Mouse (Mus musculus) natural killer cell, adult 2 months (primary cell): ENCODE results near the gene Adgrf5.
"Not testable (repeated sequence)": the region's sequence is repeated elsewhere in the genome, so short reads cannot be mapped to it uniquely, and the experiment has no call there.

ENCODE experiments used
- DNase-seq, 2 experiments: peaks; one replicate each; pipeline ENCODE4 v3.0.0; 2022; ENCODE audit warnings: low spot score in 2 of 2

The Adgrf5 gene

DNA sequence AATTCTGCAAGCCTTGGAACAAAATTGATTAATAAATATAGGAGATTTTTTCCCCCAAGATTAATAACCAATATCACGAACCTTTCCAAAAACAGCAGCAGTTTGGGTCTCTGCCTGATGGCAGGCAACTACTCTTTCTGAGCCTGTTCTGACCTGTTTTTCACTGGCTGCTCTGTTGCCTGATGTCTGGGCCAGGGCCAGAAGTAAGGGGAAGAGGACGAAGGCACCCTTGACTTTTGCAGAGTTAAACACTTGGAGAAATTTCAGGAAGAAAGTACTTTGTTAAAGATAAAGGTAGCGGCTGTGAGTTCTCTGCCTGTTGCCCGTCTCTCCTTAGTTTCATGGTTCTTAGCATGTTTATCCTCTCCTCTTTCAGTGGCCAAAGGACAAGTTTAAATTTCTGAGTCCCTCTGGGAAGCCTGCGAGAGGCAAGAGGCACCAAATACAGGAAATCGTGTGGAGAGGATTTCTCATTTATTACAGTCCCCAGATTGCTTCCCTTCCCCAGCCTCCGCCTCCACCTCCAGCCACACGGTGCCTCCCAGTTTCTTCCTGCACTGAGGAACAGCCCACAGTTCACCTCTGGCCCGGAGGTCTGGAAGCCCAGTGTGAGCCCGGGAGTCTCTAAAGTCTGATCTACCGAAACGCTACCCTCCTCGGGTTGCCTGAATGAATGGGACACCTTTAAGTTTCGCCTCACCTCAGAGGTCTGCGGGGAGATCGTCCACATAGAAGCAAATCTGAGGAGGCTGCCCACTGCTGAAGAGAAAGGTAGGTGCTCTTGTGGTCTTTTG is at the start of gene Adgrf5:
Gene Adgrf5 (plus strand): TSS at position 626 of the 794 bp plus-strand sequence.
- no peak for DNase-seq

DNA sequence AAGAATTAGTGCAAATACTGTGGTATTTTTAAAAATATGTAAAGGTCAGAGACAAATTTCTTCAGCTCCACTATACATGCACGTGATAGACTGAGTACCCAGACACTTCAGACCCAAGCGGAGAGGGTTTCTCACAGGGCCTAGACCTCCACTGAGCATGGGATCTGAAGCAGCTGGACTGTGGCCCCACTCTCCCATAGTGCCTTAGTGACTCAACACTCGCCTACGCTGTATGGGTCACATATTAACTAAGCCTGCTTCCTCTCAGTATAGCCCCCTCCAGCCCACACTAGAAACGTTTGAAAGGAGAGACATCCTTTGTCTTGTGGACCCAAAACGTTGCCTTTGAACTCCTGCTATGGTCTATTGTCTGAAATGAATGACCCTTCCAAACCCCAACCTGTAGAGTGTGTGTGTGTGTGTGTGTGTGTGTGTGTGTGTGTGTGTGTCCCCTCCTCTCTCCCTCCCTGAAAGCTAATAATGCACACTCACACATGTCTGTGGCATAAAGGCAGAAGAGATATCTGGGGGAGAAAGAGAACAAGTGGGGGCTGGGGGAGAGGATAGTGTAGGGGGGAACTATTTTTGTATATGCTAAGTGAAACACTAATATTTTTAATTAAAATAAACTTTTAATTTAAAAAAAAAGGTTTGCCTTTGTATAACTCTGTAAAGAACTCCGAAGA is 34.1 kb upstream of the Adgrf5 start:
- DNase-seq = no peak

DNA sequence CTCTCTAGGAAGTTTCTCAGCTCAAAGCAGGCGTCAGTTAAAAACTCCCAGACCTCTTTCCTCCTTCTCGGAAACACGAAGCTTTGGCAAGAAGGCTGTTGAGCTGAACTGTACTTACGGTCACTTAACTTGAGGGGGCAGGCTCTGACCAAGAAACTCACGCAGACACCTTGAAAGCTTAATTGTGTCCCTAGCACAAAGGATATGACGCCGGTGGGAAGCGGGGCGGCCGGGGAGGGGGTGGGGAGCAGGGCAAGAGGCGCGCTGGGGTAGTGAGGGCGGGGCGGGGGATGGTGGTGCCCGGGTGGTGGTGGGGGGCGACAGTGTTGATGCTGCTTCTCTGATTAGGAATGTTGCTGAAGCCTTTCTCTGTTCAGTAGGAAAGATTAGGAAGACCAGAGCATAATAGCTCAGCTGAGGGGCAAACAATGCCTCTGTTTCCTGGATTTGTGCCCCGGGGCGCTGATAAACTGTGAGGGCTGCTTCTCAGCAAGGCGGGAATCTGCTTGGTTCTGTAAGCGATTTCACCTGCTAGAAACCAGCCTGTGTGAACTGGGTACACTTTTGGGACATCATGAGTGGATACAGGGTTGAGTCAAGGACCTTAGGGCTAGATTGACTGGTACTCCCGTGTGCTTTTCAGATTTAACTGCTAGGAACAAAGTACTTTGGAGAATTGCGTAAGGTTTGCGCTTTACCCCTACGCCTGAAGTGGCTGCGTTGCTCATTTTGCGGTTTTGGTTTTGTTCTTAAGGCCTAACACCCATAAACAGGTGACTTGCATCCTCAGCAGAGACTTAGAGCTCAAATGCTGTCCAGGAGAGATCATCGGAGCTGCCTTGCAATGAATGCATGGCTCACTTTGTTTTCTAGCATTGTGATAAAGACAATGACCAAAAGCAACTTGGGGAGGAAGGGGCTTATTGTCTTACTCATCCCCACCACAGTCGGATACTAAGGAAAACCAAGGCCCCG is 33.2 kb upstream of the Adgrf5 start:
- peak in 1 of 2 experiments; percentile 8 for DNase-seq

DNA sequence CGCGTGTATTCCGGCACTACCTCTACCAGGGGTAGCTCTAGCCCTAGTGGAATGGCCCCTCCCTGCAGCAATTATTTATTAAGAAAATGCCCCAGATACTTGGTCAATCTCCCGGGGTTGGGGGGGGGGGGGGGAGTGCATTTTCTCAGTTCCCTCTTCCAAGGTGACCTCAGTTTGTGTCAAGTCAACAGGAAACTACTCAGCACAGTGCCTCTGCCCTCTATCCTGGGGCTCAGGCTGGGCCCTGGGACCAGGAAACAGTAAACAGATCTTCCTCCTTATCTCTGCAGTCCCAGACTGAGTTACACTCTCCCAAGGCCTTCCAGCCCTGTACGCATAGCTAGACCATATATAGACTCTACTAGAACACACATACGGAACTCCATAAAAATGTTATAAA is 32.4 kb upstream of the Adgrf5 start:
- DNase-seq = no peak

DNA sequence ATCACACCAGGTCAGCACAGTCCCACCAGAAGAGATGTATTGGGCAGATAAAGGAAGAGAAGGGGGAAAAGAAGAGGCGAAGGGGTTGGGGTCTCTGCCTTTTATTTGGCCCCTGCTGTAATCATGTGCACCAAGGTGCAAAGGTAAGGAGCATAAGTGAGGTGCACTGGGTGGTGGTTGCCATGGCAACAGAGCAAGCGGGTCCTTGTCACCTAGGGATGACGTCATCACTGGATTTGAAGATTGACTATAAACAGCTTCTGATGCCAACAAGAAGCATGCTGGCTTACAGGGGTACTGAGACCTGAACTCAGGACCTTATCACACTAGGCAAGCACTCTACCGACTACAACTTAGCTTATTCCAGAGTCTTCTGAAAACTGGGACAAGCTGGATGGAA is 31.0 kb upstream of the Adgrf5 start:
- no peak for DNase-seq

DNA sequence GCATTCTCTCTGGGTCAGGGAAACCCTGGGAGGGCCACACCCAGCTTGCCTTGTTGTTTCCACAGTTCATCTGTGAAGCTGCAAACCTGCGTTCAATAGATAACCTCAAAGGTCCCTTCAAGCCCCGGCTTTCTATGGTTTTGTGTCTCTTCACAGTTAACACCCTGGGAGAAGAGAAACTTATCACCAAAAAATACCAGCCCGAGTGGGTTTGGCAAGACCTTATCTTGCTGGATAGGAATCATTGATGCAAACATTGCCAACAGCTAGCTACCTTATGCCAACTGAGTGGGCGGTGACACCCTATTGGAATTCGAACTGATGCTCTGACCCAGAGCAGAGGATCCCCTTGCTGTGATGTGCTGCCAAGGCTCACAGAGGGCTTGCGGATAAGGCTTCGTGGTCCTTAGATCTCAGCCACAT is 30.5 kb upstream of the Adgrf5 start:
- DNase-seq = no peak

DNA sequence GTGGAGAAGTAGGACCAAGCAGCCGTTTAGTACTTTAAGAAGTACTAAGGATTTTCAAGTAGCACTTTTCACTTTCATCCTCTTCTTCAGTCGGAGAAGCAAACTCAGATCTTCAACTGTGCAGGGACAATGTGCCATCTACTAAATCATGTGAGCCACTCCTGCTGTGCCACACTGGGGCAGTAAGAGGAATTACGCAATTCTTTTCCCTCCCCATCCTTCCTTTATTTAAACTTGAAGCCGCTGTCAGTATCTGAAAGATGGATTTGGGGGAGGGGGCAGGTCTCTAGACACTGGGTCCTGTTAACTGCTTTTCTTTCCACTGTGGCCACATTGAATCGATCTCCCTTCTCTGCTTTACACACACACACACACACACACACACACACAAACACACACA is 27.6 kb upstream of the Adgrf5 start:
- no peak for DNase-seq

DNA sequence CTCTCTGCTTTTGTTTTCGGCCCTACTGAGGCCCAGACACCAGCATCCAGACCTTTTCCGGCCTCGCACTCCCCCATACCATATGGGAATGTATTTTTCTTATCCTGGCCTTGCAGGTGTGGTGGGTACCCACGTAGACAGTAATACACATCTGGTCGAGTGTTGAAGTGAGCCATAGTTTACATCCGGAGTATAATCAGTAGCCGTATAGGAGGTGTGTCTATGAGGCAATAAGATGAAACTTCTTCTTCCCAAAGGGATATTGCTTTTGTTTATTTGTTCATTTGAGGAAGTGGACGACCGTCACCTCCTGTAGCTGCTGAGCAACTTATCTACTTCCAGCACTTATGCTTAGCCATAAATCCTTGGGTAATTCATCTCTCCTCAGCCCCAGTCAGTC is 26.2 kb upstream of the Adgrf5 start:
- no peak for DNase-seq

DNA sequence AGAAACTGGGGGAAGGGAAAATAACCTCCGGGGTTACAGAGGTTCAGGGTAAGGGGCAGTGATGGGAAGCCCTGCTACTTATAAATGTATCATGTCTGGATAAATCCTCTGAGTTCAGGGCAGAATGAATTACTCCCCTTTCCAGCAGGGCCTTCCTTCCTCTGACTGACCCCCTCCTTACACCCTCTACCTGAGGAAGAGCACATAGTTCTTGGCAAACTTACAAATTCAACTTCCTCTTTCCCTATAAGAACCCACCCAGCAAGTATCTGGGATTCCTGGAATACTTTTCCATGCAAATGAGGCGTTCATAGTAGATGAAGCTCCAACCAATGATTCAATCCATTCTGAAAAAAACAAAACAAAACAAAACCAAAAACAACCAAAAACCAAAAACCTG is 22.6 kb upstream of the Adgrf5 start:
- DNase-seq = no peak

DNA sequence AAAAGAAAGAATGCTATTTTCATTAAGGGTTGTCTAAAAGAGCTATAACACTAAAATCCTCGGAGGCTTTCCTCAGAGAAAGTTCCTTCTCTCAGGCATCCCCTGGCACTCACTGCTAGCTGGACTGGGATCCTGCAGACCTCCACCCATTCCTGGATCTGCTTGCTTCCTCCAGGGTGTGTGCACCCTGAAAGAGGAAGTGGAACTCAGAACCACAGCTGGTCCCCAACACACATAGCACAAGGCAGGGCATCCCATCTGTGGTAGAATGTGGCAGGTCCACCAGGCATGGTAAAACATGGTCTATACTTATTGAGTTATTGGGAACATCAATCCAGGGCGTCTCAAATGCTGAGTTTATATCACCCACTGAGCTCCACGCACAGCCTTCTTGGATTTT is 22.0 kb upstream of the Adgrf5 start:
- DNase-seq = no peak

DNA sequence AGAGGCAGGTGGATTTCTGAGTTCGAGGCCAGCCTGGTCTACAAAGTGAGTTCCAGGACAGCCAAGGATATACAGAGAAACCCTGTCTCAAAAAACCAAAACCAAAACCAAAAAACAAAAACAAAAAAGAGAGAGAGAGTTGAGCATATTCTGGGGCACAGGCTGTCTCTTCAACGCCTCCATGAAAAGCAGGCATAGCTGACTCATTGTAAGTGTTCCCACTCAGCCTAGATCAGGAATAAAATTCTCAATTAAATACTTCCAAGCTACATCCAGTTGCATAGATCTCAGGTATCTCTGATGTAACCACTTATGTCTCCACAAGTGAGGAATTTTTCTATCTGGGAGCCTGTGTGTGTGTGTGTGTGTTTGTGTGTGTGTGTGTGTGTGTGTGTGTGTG is 13.8 kb upstream of the Adgrf5 start:
- DNase-seq = not testable (repeated sequence)

DNA sequence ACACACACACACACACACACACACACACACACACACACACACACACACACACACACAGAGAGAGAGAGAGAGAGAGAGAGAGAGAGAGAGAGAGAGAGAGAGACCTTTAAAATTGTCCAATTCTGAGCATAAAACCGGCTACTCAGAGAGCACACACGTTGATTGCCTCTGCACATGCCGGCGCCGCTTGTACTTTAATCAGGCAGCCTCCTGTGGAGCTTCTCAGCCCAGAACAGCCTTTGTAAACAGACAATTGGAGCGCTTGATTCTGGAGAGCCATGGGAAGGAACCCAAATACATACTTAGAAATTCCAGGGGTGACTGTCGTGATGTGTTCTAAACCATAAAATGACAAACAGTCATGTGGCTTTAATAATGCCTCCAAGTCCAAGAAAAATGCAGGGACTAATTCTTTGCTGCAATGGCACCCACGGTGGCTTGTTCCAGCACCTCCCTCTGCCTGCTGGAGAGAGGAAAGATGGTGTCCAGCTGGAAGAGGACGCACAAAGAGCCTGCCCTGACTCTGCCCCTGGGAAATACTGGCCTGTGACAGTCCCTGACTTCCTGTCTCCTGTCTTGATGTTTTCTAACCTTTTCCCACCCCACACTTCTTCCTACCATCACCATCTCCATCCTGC is 2.2 kb upstream of the Adgrf5 start:
- no peak for DNase-seq

DNA sequence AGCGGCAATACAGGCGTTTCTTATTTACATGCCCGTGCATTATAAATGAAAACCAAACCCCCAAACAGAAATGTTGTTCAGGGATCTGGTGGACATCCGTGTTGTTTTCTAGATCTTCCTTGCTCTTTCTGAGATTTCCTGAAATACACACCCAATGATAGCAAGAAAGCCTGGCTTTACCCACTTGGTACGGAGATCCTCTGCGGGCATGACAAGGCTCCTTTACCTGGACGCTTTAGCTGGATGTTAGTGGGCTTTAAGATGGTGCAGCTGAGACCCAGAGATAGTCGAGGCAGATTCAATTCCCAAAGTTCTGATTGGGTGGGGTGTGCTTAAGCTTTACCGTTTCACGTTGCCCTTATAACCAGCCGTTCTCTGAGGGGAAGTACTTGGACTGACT is 770 bp downstream of the Adgrf5 start:
- no peak for DNase-seq

DNA sequence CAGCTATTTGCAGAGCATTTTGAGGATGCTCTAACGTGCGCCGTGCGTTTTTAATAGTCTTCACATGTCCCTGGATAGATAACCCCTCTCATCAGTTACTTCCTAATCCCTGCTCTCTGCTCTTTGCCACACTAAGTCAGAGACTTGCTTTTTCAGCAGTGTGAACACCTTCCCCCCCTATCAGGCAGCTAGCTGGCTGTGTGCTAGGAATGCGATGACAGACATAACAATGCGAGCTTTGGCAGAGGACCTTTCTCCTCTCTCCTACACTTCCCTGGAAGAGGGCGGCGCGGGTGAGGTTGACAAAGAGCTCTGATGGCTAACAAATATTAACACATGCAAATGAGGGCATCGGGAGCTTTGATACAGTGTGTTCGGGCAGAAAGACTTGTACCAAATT is 2.1 kb downstream of the Adgrf5 start:
- no peak for DNase-seq

DNA sequence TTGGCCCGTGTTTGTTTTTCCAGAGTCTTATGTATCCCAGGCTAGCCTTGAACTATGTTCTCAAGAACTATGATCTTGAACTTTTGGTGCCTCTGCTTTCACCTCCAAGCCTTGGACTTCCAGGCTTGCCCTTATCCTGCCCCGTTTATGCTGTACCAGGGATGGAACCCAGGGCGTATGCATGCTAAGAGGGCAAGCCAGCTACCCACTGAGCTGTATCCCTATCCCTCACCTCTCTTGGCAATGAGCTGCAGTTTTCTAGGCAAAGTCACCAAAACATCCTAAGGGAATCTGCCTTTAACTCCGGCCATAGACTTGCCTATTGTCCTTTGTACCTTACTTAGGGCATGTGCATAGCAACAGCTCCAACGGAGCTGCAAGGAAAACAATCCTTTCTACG is 2.6 kb downstream of the Adgrf5 start:
- no peak for DNase-seq

DNA sequence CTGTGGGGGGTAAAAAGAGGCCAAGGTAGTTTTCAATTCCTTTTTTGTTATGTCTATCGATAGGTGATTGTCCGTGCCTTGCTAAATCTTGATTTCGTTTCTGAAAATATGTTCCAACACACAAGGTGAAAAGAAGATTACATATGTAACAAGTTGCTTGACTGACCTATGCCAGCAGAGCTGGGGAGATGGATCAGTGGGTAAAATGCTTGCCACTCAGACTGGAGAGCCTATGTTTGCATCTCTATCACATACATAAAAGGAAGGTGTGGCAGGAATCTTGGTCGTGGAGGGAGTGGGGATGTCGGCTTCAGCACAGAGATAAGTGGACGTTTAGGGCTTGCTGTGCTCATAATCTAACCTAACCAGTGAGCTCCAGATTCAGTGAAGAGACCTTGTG is 3.7 kb downstream of the Adgrf5 start:
- no peak for DNase-seq

DNA sequence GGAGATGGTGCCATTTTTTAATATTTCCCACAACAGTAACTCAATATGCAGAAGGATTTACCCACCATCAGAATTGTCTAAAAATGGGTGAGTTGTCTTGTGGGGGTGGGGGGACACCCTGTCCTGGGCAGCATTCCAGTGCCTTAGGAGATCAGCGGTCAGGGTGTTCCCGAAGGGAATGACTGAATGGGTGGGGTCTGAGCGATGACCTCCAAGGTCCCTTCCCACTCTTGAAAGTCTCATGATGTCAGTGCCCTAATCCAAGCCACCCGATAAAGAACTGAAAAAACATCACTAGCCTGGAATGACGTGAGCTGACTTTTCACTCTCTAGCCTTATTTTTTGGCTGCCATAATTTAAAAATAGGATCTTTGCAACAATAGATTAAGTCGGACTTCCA is 5.0 kb downstream of the Adgrf5 start:
- DNase-seq = no peak

DNA sequence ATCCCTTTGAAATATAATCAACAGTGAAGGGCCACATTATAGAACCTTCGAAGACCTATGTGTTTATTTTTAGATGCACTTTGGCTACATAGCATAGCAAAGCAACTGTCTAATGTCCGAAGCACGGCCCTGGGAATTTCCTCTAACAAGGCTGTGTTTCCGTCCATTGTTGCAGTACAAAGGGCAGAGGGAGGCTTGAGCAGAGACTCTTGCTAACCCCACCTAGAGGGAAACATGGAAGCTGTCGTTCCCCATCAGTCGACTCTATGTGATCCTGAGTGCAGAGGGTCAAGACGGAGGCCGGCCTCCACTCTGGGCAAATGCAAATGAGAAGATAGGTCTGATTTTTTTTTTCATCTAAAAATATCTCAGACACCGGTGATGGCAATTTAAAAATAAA is 6.2 kb downstream of the Adgrf5 start:
- DNase-seq = no peak

DNA sequence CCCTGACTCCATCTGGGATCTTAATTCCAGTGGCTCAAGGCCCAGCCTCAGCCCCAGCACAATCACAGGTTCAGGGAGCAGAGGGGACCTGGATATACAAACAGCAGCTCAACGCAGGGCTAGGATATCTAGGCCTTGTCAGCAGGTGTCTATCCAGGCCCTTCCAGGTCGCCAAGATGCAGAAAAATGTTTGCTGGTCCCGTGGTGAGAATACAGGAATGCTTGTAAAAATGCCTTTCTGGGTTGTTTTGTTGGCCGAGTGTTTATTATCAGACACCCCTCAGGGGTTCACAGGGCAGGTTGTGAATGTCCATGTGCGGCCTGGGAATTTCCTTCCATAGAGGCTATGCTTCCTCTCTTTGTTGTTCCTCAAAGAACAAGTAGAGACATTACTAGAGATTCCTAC is 7.9 kb downstream of the Adgrf5 start:
- DNase-seq = no peak

DNA sequence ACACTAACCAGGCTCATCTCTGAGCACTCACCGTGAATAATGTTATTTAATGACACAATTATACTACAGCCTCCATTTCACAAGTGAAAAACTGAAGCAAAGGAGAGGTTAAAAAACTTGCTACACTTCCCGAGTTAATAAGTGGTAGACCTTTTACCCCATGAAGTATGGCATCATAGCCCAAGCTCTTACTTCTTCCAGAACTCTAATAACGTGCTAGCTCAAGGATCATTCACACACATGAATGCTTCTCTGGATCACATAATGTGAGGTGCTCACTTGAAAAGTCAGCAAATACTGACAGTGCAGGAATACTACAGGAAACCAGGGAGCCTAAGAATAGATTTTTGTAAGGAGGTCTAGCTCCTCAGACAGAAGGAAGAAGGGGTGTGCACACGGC is 12.4 kb downstream of the Adgrf5 start:
- DNase-seq = no peak

DNA sequence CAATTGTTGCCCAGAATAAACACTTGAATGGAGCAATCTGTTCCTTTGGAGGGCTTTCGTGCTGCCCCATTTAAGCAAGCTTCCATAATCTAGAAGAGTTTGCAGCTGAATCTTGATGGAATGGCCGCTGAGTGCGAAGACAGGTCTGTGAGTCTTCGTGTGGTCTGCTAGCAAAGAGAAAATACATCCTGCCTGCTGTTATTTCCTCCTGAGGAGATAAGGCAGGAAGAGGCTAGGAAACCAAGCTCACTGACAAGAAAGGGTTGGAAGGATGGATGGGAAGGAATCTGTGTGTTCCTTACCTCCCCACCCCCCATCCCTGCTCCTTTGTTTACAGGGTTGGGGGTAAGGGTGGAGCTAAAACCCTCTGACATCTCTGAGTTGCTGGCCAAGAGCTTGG is 13.8 kb downstream of the Adgrf5 start:
- no peak for DNase-seq

DNA sequence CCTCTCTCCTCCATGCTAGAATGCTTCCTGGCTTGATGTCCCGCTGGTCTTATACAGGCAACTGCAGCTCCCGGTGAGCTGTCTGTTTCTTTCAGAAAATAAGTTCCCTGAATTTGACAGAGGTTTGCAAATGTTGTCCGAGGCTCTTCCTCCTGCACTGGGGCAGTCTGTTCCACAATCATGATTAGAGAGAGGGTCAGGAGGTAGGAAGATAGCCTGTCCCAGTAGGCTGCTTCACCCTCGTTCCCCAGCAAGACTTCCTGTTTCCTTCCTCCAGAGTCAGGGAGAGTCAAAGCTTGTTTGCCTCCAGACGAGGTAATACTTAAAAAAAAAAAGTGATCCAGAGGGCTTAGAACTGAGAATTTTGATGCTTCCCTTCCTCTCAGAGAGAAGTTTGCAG is 16.3 kb downstream of the Adgrf5 start:
- no peak for DNase-seq
